Mouse (Mus musculus) cerebellum, adult 8-10 months (tissue): Measurements from ENCODE around the gene Prlr.

Experiments
- DNase-seq: peaks from one replicate; pipeline ENCODE4 v3.0.0; 2022

The Prlr gene

GRCm38 (mm10) chr15:10338606-10339005 is 161.6 kb downstream of the Prlr start:
- no peak for DNase-seq

GRCm38 (mm10) chr15:10347044-10347443 is 170.0 kb downstream of the Prlr start:
- DNase-seq = no peak

GRCm38 (mm10) chr15:10358039-10358948 is 181.3 kb downstream of the Prlr start, which contains the start of gene Agxt2:
Agxt2 (plus strand) TSS chr15:10358532.
- DNase-seq = no peak

GRCm38 (mm10) chr15:10366331-10366730 is 189.3 kb downstream of the Prlr start:
- DNase-seq = no peak

GRCm38 (mm10) chr15:10375404-10375803 is 198.4 kb downstream of the Prlr start:
- DNase-seq = no peak

- DNase-seq = no peak
Observed at GRCm38 (mm10) chr15:10378338-10378959, 201.4 kb downstream of the Prlr start.

GRCm38 (mm10) chr15:10379757-10380458 is 202.9 kb downstream of the Prlr start:
- no peak for DNase-seq

- DNase-seq = no peak
Observed at GRCm38 (mm10) chr15:10387263-10387662, 210.2 kb downstream of the Prlr start.
